Comparison of ENCODE assay signal across 33 mouse cellular contexts in genomic region chr8:111477761-111478465, GRCm38 (mm10). TPM values are rescaled to one million over a fixed set of nuclear protein-coding genes. Genes with fewer than 3 reads are reported as not detected.
DNase-seq lines count a peak whose midpoint lies in the region; ATAC-seq and TF ChIP-seq lines count a peak whose summit lies in the region.
"Had no signal": no experiment of that assay in that cellular context is flagged by ENCODE, and none has a peak within 500 bp of the region (broad histone marks: within the 10 kb centered on the region; RNA-seq: fewer than 3 reads in every experiment).

No protein-coding gene starts in this region.

- H3K9me3 ChIP-seq in forebrain, embryonic 16.5 days (ENCODE audit: control insufficient read depth, low read length) = no peaks in the 10 kb centered on the region
- H3K9me3 ChIP-seq: embryonic facial prominence, embryonic 13.5 days; forebrain, embryonic 12.5 days; hindbrain, embryonic 10.5 days; intestine, embryonic 15.5 days; liver, embryonic 13.5 days had no signal

- peak overlapping the region; percentile 34 for H3K27ac ChIP-seq in embryonic fibroblast, embryonic 13.5 days (ENCODE audit: insufficient read depth, low read length)
- H3K27ac ChIP-seq in forebrain, embryonic 16.5 days (ENCODE audit: low read length) = no peak overlapping the region
- H3K27ac ChIP-seq: embryonic facial prominence, embryonic 13.5 days; forebrain, embryonic 12.5 days; gastrocnemius, adult 2 months; hindbrain, embryonic 10.5 days; intestine, embryonic 15.5 days; layer of hippocampus, adult 2 months; liver, embryonic 13.5 days had no signal

- H3K79me2 ChIP-seq in myocyte (ENCODE audit: control insufficient read depth, insufficient read depth) = no peaks in the 10 kb centered on the region

- WGBS in forebrain, embryonic 16.5 days = 87% methylated on average over 5 of the region's 5 CpGs

- H3K4me1 ChIP-seq in embryonic fibroblast, embryonic 13.5 days (ENCODE audit: control insufficient read depth, insufficient read depth, low read length) = 0 out of 2 replicates have a peak, but pooled peaks cover 4% of the 10 kb centered on the region
- no peaks in the 10 kb centered on the region for H3K4me1 ChIP-seq in forebrain, embryonic 16.5 days (replicated peaks; ENCODE audit: control insufficient read depth, insufficient read depth, low read length)
- H3K4me1 ChIP-seq: forebrain, embryonic 12.5 days; hindbrain, embryonic 10.5 days; intestine, embryonic 15.5 days; liver, embryonic 13.5 days had no signal

- no peaks in the 10 kb centered on the region for H3K27me3 ChIP-seq in myocyte (ENCODE audit: control insufficient read depth, insufficient read depth, insufficient read length)
- H3K27me3 ChIP-seq in forebrain, embryonic 16.5 days (replicated peaks; ENCODE audit: control insufficient read depth, insufficient read depth, low read length) = no peaks in the 10 kb centered on the region
- H3K27me3 ChIP-seq: embryonic facial prominence, embryonic 13.5 days; forebrain, embryonic 12.5 days; intestine, embryonic 15.5 days; liver, embryonic 13.5 days had no signal

- H3K36me3 ChIP-seq in myocyte (ENCODE audit: control insufficient read depth, insufficient read depth) = peaks cover 28% of the 10 kb centered on the region
- H3K36me3 ChIP-seq in forebrain, embryonic 16.5 days (ENCODE audit: control insufficient read depth, insufficient read depth) = peaks cover 9% of the 10 kb centered on the region

- no peak for TF ChIP-seq CTCF in embryonic fibroblast, embryonic 13.5 days (IDR thresholded peaks at IDR 0.05; ENCODE audit: borderline replicate concordance, insufficient read depth, low read length)

- no peak overlapping the region for H3K9ac ChIP-seq in forebrain, embryonic 16.5 days (replicated peaks; ENCODE audit: low read depth, low read length)
- H3K9ac ChIP-seq: embryonic facial prominence, embryonic 13.5 days; forebrain, embryonic 12.5 days; intestine, embryonic 15.5 days; liver, embryonic 13.5 days had no signal

- TF ChIP-seq POLR2A in embryonic fibroblast, embryonic 13.5 days (IDR thresholded peaks at IDR 0.05; ENCODE audit: low read depth, low read length) = no peak
- TF ChIP-seq POLR2A in myocyte (IDR thresholded peaks at IDR 0.05; ENCODE audit: insufficient read length, low read depth) = no peak

- no peak overlapping the region for H3K4me3 ChIP-seq in embryonic fibroblast, embryonic 13.5 days (ENCODE audit: insufficient read depth, low read length)
- no peak overlapping the region for H3K4me3 ChIP-seq in myocyte
- no peak overlapping the region for H3K4me3 ChIP-seq in forebrain, embryonic 16.5 days (replicated peaks; ENCODE audit: low read length)
- H3K4me3 ChIP-seq: embryonic facial prominence, embryonic 13.5 days; erythroblast, embryonic 14.5 days; forebrain, embryonic 12.5 days; gastrocnemius, adult 2 months; hindbrain, embryonic 10.5 days; intestine, embryonic 15.5 days; layer of hippocampus, adult 2 months; liver, embryonic 13.5 days had no signal

- ATAC-seq in frontal cortex, adult (ENCODE audit: low TSS enrichment) = 0 out of 2 replicates have a peak, but pooled peaks have one; percentile 27
- ATAC-seq in forebrain, embryonic 16.5 days = no peak
- ATAC-seq: CD4-positive, CD25-positive, alpha-beta regulatory T cell, adult 4 months; hindbrain, embryonic 16.5 days; intestine, embryonic 15.5 days; lung, postnatal 0 days had no signal

- no peak overlapping the region for H3ac ChIP-seq in myocyte (ENCODE audit: control insufficient read depth, insufficient read length)

- peak overlapping the region; percentile 21 for H3K4me2 ChIP-seq in myocyte (ENCODE audit: low read depth)
- no peak overlapping the region for H3K4me2 ChIP-seq in forebrain, embryonic 16.5 days (ENCODE audit: low read length)
- H3K4me2 ChIP-seq: embryonic facial prominence, embryonic 13.5 days; forebrain, embryonic 12.5 days; intestine, embryonic 15.5 days; liver, embryonic 13.5 days had no signal

- DNase-seq in frontal cortex, postnatal 36 days (ENCODE audit: low spot score in 2 of 2) = no peak
- peak; percentile 78 for DNase-seq in Muller cell, postnatal 12 days (ENCODE audit: inconsistent ontology term)
- no peak for DNase-seq in gastrocnemius, adult 8-10 months (ENCODE audit: low spot score in 2 of 2)
- DNase-seq in adrenal gland, postnatal 14 days = no peak
- DNase-seq: adrenal gland, adult 8-10 months; cerebellum, adult 11 months; cerebellum, adult 9-10 months; cerebellum, postnatal 36 days; gastrocnemius, adult 2 months; heart, postnatal 14 days; kidney, adult 2 months; kidney, postnatal 36 days; left cerebral cortex, postnatal 4 days; liver, embryonic 13.5 days; lung, adult 18-20 months; lung, postnatal 4 days; midbrain, embryonic 14.5 days; right cerebral cortex, adult 18-20 months; thymus, adult 2 months; thymus, postnatal 36 days had no signal

TF ChIP-seq in myocyte, 11 proteins besides CTCF, POLR2A, EP300 and RAD21:
- TF ChIP-seq E2F4 (IDR thresholded peaks at IDR 0.05; ENCODE audit: insufficient read depth) = no peak
- no peak for TF ChIP-seq REST (IDR thresholded peaks at IDR 0.05; ENCODE audit: insufficient read depth, insufficient read length)
- no peak for TF ChIP-seq POLR2AphosphoS2 (IDR thresholded peaks at IDR 0.05; ENCODE audit: insufficient read length, low read depth)
- TF ChIP-seq MAX (IDR thresholded peaks at IDR 0.05; ENCODE audit: low read depth) = no peak
- TF ChIP-seq USF1 (IDR thresholded peaks at IDR 0.05; ENCODE audit: low read depth) = no peak
- TF ChIP-seq MYOD1 (IDR thresholded peaks at IDR 0.05; ENCODE audit: control insufficient read depth in 1 of 3, insufficient read length in 2 of 3, low read depth in 2 of 3) = no peak
- TF ChIP-seq CEBPB (IDR thresholded peaks at IDR 0.05; ENCODE audit: insufficient read depth, poor library complexity, severe bottlenecking) = no peak
- no peak for TF ChIP-seq MYOG (IDR thresholded peaks at IDR 0.05; ENCODE audit: control insufficient read depth in 1 of 3, insufficient read depth in 1 of 3, insufficient read length in 2 of 3, low read depth in 2 of 3)
- no peak for TF ChIP-seq TCF3 (IDR thresholded peaks at IDR 0.05; ENCODE audit: insufficient read length, low read depth)
- TF ChIP-seq SRF (IDR thresholded peaks at IDR 0.05; ENCODE audit: control insufficient read depth, insufficient read length, low read depth) = no peak
- TF ChIP-seq TCF12 (IDR thresholded peaks at IDR 0.05; ENCODE audit: insufficient read depth, poor library complexity, severe bottlenecking) = no peak

RNA-seq across cellular contexts. Expression of gene Wdr59, which starts 44.0 kb away (rescaled TPM):
- polyA plus RNA-seq in embryonic fibroblast, embryonic 13.5 days (2011; ENCODE audit: insufficient read length, low read depth, missing spikeins) = 10.2 and 10.9 TPM in 2 replicates
- 10.2 TPM for polyA plus RNA-seq in myocyte (2012; fragmentation: generic; extraction: Trizol)
- 8.3 and 9.4 TPM in 2 replicates for polyA plus RNA-seq in forebrain, embryonic 16.5 days (2015; fragmentation: Nextera tagmentation; extraction: Ambion mirVana)
- total RNA-seq in gastrocnemius, adult 8-10 months (2022) = 1 to 10 TPM; 7.9 to 9.0 (median 8.6) TPM
- total RNA-seq in adrenal gland, postnatal 14 days (2021) = 12.0 and 15.4 TPM in 2 replicates

RNA-seq across cellular contexts. Expression of gene Znrf1, which starts 58.0 kb away (rescaled TPM):
- 37.5 and 43.8 TPM in 2 replicates for polyA plus RNA-seq in embryonic fibroblast, embryonic 13.5 days (2011; ENCODE audit: insufficient read length, low read depth, missing spikeins)
- 39.2 TPM for polyA plus RNA-seq in myocyte (2012; fragmentation: generic; extraction: Trizol)
- 66.0 and 70.3 TPM in 2 replicates for polyA plus RNA-seq in forebrain, embryonic 16.5 days (2015; fragmentation: Nextera tagmentation; extraction: Ambion mirVana)
- 10 to 100 TPM; 67.2 to 71.6 (median 70.7) TPM for total RNA-seq in gastrocnemius, adult 8-10 months (2022)
- total RNA-seq in adrenal gland, postnatal 14 days (2021) = 44.3 and 47.7 TPM in 2 replicates
